Mouse (Mus musculus): ENCODE measurements at regions not wholly inside any gene's neighbourhood (a gene's known extent, or its start where the extent isn't known, plus 50 kb on each side); places are given as distances from the start of the nearest gene placed in this dataset.
A peak's percentile ranks its signal among the peaks of the same experiment; 100 is the strongest.
"Not testable (repeated sequence)": the region's sequence is repeated elsewhere in the genome, so short reads cannot be mapped to it uniquely, and the experiment has no call there.

DNA sequence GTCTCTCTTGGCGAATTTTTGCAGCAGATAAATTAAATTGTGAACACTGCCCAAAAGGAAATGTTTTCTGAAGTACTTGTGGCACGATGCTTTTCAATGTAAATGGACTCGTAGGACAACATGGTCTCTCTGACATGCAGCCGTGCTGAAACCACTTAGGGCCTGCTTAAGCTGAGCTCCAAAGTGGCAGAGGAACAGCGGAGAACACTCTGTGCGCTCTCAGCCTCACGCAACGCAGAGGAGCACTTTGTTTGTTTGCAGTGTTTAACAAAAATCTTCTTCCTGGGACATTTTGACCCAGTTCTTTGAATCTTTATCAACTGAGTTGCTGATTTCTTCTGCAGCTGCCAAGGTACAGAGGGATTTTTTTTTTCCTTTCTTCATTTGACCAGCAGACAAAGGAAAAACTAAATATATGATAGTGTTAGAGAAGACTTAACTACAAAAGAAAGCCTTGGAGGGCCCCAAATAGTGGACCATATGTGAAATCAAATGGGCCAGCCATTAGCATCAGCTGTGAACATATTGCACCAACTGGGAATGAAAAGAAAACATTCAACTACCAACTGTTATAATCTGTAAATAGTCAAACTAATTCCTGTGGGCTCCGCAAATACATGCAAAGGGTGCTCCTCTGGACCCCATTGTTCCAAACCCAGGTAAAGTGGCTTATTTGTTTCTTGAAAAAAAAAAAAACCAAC, 639.5 kb downstream of the Rwdd3 start:
- DNase-seq (ENCODE audit: low spot score in 2 of 2): no peak

DNA sequence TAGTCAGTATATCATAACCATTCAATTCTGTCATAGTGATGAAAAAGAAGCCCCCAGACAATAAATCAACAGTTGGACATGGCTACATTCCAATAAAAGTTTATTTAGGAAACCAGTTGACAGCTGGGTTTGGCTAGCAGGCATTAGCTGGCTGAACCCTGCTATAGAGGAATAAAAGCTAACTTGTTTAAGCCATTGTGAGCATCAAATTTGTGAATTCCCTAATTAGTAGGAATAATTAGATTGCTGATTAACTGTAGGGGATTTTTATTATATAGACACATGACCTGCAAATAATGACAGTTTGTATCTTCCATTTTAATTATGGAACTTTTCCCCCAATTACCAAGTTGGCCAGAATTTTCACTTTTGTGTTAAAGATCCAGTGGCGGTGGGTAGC, 659.8 kb downstream of the Rwdd3 start:
- no peak for DNase-seq (ENCODE audit: low spot score in 2 of 2)

DNA sequence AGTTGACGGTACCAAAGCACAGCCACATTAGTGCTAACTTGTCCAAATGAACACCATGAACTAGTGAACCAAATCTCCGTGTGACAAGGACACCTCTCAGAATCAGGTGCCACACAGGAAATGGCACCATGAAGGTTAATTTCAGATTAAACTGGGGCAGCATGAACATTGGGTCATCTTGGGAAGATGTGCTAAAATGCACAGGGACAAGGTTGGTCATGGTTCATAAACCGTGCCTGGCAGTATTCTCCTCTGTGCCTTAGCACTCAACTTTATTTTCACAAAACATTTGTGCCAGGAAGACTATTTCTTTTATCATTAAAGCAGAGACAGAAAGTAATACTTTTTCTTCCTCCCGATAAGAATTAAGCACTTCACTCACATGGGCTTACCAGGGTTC, 672.6 kb downstream of the Rwdd3 start:
- no peak for DNase-seq (ENCODE audit: low spot score in 2 of 2)

GRCm38 (mm10) chr3:120477934-120478333, 693.6 kb downstream of the Rwdd3 start:
- no peak for DNase-seq (ENCODE audit: low spot score in 2 of 2)

DNA sequence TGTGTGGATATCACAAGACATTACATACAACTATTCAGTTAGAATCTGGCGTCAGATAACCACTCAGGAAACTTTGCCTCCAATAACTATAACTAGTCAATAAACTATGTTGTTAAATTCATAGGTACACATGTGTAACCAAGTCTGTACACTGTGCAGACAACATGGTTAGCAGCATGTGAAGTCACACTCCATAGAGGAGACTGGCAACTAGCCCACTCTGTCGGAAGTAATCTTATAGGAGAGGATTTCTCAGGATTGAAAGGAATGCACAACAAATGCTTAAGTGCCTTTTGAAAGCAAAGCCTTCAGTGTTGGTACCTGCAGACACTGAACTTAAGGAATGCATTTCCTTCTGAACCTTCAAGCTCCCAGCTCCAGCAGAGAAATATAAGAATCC, 693.0 kb upstream of the Ptbp2 start:
- DNase-seq (ENCODE audit: low spot score in 2 of 2): no peak

DNA sequence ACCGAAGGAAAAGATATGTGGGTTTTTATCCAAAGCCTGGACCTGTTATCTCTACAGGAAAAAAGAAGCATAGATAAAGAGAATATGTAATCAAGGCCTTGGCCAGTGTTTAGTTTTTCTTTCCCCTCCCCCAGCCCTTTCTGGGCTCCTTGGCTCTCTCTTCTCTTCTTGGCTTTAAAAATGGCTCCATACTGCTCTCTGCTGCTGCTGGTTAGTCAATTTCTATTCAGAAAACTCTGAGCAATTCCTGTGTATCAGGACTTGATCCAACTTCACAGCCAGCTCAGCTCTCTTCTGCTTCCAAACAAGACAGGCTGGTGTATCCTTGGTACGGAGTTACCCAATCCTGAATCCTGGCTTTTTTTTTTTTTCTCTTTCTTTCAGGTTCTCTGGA, 689.4 kb upstream of the Ptbp2 start:
- peak; percentile 41 to 51 for DNase-seq (ENCODE audit: low spot score in 2 of 2)

DNA sequence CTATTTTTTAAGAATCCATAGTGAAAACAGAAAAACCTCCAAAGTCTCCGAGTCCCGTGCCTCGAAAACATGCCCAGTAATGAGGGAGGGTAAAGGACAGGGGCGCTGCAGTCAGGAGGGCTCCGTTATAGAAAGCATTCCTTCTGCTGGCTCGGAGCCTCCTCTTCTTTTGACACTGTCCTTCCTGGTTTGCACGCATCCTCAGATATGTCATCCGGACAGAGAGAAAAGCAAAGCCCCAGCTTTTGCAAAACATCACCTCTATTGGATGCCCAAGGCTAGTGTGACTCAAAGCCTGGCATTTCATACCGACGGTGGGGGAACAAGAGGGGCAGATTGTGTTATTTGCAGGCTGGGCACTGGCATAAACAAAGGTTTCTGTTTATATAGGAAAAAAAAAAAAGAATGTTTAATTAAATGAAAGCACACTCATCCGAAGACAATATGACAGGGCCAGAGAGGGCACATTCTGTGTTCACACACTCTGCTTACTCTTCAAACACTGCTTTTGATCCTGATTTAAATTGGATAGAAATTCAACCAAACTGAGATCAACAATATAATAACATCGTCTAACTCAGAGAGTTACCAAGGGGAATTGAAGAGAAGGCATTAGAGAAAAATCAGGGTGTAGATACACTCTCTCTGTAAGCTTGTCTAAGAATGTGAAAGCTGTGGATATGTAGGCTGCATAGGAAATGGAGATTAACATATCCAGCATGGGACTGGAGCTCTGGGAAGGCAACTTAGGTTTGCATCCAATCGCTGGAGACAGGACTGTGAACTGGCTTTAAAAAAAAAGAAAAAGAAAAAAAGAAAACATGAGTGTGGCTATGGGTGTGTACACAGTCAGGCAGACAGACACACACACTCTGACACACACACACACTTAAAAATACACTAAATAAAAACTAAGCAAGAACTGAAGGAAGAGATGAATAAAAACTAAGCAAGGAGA, 688.7 kb upstream of the Ptbp2 start:
- DNase-seq (ENCODE audit: low spot score in 2 of 2): no peak

GRCm38 (mm10) chr3:120471878-120472444, 687.7 kb upstream of the Ptbp2 start:
- no peak for DNase-seq (ENCODE audit: low spot score in 2 of 2)

- DNase-seq (ENCODE audit: low spot score in 2 of 2): no peak
Observed at GRCm38 (mm10) chr3:120468887-120469286, 684.6 kb upstream of the Ptbp2 start.

DNA sequence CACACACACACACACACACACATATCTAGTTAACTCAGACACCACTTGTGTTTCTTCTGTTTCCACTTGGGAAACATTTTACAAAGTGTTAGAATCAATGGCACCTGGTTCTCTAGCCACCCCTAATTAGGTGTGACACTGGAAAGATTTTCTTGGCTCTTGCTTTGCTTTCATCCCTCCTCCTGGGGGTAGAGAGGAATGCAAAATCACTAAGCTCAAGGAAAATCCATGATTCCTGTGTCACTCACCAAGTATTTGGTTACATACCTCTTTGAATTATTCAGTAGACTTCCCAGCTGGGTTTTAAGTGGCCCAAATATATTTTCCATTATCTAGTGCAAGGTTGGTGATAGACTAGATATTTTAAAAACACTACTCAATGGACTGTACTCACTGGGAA, 676.5 kb upstream of the Ptbp2 start:
- no peak for DNase-seq (ENCODE audit: low spot score in 2 of 2)

GRCm38 (mm10) chr3:120457912-120458311, 673.6 kb upstream of the Ptbp2 start:
- DNase-seq (ENCODE audit: low spot score in 2 of 2): no peak

DNA sequence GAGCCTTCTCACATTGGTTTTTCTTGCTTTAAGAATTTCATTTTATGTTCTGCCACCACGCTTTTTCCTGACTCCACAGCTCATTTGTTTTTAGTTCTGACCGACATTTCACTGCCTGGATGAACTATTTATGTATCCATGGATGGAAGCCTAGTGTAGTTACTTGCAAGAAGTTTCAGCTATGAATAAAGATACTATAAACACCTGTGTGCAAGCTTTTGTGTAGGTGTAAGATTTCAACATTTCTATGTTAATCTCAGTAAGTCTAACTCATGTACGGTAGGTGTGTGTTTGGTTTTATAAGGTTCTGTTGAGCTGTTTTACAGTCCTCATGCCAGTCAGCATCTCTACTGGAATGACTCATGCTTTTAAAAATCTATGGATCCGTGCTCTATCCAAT, 656.9 kb upstream of the Ptbp2 start:
- peak; percentile 3 to 11 for DNase-seq (ENCODE audit: low spot score in 2 of 2)

DNA sequence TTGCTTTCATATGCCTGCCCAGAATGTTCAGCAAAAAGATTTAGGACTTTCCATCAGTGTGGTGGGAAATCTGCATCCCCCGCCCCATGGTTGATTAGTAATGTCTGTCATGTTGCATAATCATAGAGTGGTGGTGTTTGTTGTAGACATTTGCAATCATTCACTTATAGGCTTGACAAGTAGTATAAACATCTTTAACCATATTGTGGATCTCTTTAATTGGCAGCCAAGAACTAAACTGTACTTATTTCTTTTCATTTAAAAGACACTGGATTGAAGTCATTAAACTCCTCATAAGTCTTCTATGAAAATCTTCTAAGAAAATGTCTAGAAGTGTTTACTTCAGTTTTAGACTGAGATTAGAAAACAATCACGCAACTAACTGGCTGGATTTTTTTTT, 646.0 kb upstream of the Ptbp2 start:
- DNase-seq (ENCODE audit: low spot score in 2 of 2): no peak

- DNase-seq (ENCODE audit: low spot score in 2 of 2): no peak
Observed at GRCm38 (mm10) chr3:120416634-120417033, 632.4 kb upstream of the Ptbp2 start.

GRCm38 (mm10) chr3:120375688-120376289, 591.5 kb upstream of the Ptbp2 start:
- no peak for DNase-seq (ENCODE audit: low spot score in 2 of 2)

DNA sequence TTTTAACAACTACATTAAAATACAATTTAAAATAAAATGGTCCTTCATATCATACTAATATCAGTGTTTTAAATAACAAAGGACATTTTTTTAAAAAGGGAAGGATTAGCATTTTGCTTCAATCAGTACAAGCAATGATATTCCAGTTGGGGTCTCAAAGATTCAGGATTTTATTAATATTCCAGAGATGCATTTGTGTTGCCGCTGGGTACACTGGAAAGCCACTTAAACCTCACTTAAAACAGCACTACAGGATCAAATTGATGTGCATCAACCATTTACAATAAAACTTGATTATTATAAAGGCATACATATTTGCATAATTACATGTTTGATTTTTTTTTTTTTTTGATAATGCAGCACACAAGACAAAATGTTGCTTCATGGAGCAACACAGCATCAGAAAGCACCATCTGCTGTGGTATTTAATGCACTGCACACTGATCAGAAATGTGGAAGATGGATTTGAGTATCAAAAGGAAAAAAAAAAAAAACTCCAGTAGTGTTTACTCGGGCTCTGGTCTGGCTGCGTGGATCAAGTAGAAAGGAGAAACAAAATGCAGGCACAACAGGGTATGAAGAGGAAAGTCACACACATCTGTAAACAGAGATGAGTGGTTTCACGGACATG, 558.6 kb upstream of the Ptbp2 start:
- DNase-seq (ENCODE audit: low spot score in 2 of 2): no peak

- DNase-seq (ENCODE audit: low spot score in 2 of 2): no peak
Observed at GRCm38 (mm10) chr3:120341882-120342281, 557.6 kb upstream of the Ptbp2 start.

DNA sequence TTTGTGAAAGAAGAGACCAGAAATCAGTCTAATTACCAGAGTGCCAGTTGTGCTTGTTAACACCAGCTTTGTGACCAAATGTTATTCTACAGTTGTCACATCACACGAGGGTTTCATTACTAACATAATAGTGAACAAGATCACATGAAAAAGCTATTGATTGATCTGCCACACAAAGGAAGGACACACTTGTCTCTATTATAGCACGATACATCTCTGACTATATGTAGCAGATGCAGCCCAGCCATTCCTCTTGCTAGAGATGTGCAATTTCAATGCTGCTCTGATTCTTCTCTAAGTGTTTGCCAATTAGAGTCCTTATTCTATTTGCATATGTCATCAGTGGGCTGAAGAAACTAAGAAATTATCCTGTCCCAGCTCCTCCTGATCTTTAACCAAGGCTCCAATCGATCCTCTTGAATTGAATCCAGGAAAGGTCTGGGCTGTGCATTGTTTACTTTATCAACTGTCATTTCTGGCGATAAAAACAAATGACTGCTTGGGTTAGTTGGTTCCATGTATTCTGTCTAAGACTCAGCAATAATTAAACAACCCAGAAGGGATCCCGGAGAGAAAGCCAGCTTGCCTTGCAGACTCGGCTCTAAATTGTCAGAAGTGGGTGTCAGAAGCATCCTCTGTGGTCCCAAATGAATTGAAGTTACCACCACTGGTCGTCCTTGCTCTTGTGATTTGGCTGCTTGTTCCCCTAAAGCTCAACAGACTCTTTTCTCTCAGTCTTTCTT, 551.7 kb upstream of the Ptbp2 start:
- no peak for DNase-seq (ENCODE audit: low spot score in 2 of 2)

- DNase-seq (ENCODE audit: low spot score in 2 of 2): not testable (repeated sequence)
Observed at GRCm38 (mm10) chr3:120307042-120307441, 522.8 kb upstream of the Ptbp2 start.

DNA sequence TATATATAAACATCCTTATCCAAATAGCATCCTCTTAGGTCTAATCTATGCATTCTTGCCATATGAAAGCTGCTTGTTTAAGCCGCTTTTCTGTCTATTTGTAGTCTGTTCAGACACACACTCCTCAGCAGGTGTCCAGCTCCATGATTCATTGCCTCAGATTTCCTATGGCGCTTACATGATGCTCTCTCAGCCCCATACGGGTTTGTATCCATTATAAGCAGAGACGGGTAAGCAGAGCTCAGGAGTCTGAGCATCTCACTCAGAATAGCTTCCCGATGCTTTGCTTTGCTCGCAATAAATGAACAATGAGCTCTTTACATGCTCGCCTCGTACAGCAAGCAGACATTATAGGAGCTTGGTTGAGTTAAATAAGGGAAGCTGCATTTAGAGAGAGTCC, 521.3 kb upstream of the Ptbp2 start:
- no peak for DNase-seq (ENCODE audit: low spot score in 2 of 2)

Measured in right cerebral cortex, adult 2 months (tissue).